Mouse (Mus musculus) embryonic fibroblast, embryonic 13.5 days (primary cell): Measurements from ENCODE around the gene Kalrn.

Experiments used
- CTCF ChIP-seq: IDR thresholded peaks from 2 replicates; pipeline ENCODE4 v1.5.1; 2011; ENCODE audit warnings: mild to moderate bottlenecking, control low read depth, low read length, moderate library complexity, borderline replicate concordance; ENCODE audit not compliant: insufficient read depth
- POLR2A ChIP-seq: IDR thresholded peaks from 2 replicates; pipeline ENCODE4 v1.6.1; 2011; ENCODE audit warnings: low read depth, mild to moderate bottlenecking, control low read depth, low read length, moderate library complexity

DNA sequence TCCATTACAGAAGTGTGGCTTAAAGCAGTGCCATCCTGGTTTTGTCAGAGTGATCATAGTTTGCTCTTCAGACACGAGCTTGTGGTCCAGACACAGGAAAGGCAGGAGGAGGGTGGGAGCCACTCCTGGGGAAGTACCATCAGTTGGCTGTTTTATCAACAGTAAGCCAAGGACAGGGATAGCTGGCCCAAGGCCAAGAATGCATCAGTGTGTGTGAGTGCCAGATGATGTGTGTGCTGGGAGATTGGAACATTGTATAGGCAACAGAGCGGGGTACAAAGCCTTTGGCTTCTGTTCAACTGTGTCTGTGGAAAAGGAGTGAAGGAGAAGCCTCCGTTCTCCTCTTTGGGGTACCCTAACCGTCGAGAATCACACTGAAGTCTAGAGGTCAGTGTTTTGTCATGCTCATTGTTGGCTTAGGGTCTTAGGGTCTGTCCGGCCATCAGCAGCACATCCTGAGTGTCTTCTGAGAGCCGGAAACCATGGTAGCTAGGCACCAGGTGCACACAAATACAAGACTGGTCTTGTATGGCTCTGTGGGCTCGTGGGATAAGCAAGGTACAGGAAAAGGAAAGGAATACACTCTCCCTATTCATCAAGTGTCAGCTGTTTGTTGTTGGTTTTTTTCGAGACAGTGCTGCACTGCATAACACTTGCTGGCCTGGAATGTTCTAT, 644.4 kb downstream of the Kalrn start:
- TF ChIP-seq CTCF (no peak), POLR2A (no peak)
